Mouse (Mus musculus) frontal cortex, postnatal 10 days (tissue): ENCODE measurements around the gene Gm29427.
A peak's percentile ranks its signal among the peaks of the same experiment; 100 is the strongest.
"Not testable (repeated sequence)": the region's sequence is repeated elsewhere in the genome, so short reads cannot be mapped to it uniquely, and the experiment has no call there.

Source experiments
- DNase-seq, 2 experiments: peaks; one replicate each; pipeline ENCODE4 v3.0.0; 2022; ENCODE audit warnings: low spot score in 2 of 2, mixed read lengths in 1 of 2

Gene Gm29427

GRCm38 (mm10) chr1:130731741-130732337, 16.2 kb upstream of the Gm29427 start, which contains the start of gene AA986860:
Gene AA986860, plus strand, starts transcription at chr1:130731976.
- DNase-seq, result no peak

GRCm38 (mm10) chr1:130729153-130729552, 13.6 kb upstream of the Gm29427 start, which contains the start of gene Pfkfb2:
Gene Pfkfb2, minus strand, starts transcription at chr1:130729253.
- no peak for DNase-seq

- DNase-seq, result no peak
Measured at GRCm38 (mm10) chr1:130728708-130729107, 13.1 kb upstream of the Gm29427 start.

GRCm38 (mm10) chr1:130728070-130728469, 12.5 kb upstream of the Gm29427 start:
- DNase-seq, result no peak

GRCm38 (mm10) chr1:130726396-130726795, 10.8 kb upstream of the Gm29427 start:
- DNase-seq, result no peak

GRCm38 (mm10) chr1:130724206-130724605, 8.6 kb upstream of the Gm29427 start:
- DNase-seq, result no peak

- DNase-seq, result peak; percentile 81 to 89
Measured at GRCm38 (mm10) chr1:130717291-130717871, 1.8 kb upstream of the Gm29427 start, which contains the start of gene Yod1. Gene Yod1, plus strand, starts transcription at chr1:130717327.

GRCm38 (mm10) chr1:130716513-130717290, 1.1 kb upstream of the Gm29427 start:
- peak; percentile 45 to 48 for DNase-seq

- DNase-seq, result no peak
Measured at GRCm38 (mm10) chr1:130716218-130716512, 566 bp upstream of the Gm29427 start.

GRCm38 (mm10) chr1:130714046-130714445, 1.6 kb downstream of the Gm29427 start:
- DNase-seq, result no peak

- no peak for DNase-seq
Measured at GRCm38 (mm10) chr1:130710283-130711080, 5.1 kb downstream of the Gm29427 start.

- no peak for DNase-seq
Measured at GRCm38 (mm10) chr1:130703613-130704012, 12.0 kb downstream of the Gm29427 start.

- DNase-seq, result no peak
Measured at GRCm38 (mm10) chr1:130701976-130702375, 13.6 kb downstream of the Gm29427 start.

- peak in 1 of 2 experiments; percentile 32 for DNase-seq
Measured at GRCm38 (mm10) chr1:130699937-130700633, 15.5 kb downstream of the Gm29427 start.

GRCm38 (mm10) chr1:130698601-130699000, 17.0 kb downstream of the Gm29427 start:
- no peak for DNase-seq

- no peak for DNase-seq
Measured at GRCm38 (mm10) chr1:130683905-130684304, 31.7 kb downstream of the Gm29427 start.

- no peak for DNase-seq
Measured at GRCm38 (mm10) chr1:130681656-130682413, 33.8 kb downstream of the Gm29427 start.

- DNase-seq, result no peak
Measured at GRCm38 (mm10) chr1:130681075-130681474, 34.5 kb downstream of the Gm29427 start.

- DNase-seq, result no peak
Measured at GRCm38 (mm10) chr1:130678551-130678950, 37.0 kb downstream of the Gm29427 start.

- DNase-seq, result not testable (repeated sequence)
Measured at GRCm38 (mm10) chr1:130663576-130663975, 52.0 kb downstream of the Gm29427 start.

- DNase-seq, result no peak
Measured at GRCm38 (mm10) chr1:130661454-130661853, 54.1 kb downstream of the Gm29427 start, which contains the start of gene C4bp. Gene C4bp, minus strand, starts transcription at chr1:130661632.
